Mouse (Mus musculus) bone marrow, adult 2 months (tissue): ENCODE results near the gene Myh10. TPM values are rescaled to one million over a fixed set of nuclear protein-coding genes. Genes with fewer than 3 reads are reported as not detected.

Experiments used
- H3K27ac ChIP-seq: fragments of 200-500 bp; 2 replicates; pipeline ENCODE4 v1.5.1; 2012; ENCODE audit warnings: low read depth, mild to moderate bottlenecking, control low read depth, inconsistent platforms, low read length; ENCODE audit not compliant: control insufficient read depth, poor library complexity, insufficient read depth
- H3K4me1 ChIP-seq: fragments of 200-500 bp; 2 replicates; pipeline ENCODE4 v1.6.1; 2011; ENCODE audit warnings: low read length; ENCODE audit not compliant: control insufficient read depth, insufficient read depth
- H3K4me3 ChIP-seq: fragments of 200-500 bp; replicated peaks from 2 replicates; pipeline ENCODE3; 2011; ENCODE audit warnings: mild to moderate bottlenecking, low read depth, low read length, control low read depth; ENCODE audit not compliant: control insufficient read depth
- CTCF ChIP-seq: fragments of 200-500 bp; IDR thresholded peaks from 2 replicates; pipeline ENCODE4 v1.5.1; 2011; ENCODE audit warnings: low read length, control low read depth; ENCODE audit not compliant: control insufficient read depth, insufficient read depth
- POLR2A ChIP-seq: fragments of 200-500 bp; IDR thresholded peaks from 2 replicates; pipeline ENCODE4 v1.6.1; 2011; ENCODE audit warnings: low read depth, mild to moderate bottlenecking, control low read depth, low read length, borderline replicate concordance; ENCODE audit not compliant: control insufficient read depth
- WGBS: fragments of 180-500 bp; shearing (Covaris S2); methylation state at CpG from one replicate; pipeline ENCODE4 v1.1.7; 2018; 5-methylcytosine and 5-hydroxymethylcytosine counted together
- polyA plus RNA-seq: library from polyadenylated mRNA; stranded (reverse); fragments of >200 nt; gene quantifications from 2 replicates; pipeline ENCODE4 v1.2.4, GENCODE M21; 2011; ENCODE audit warnings: low replicate concordance; ENCODE audit not compliant: missing spikeins, insufficient read depth, insufficient read length

Myh10 gene
- polyA plus RNA-seq, 1 experiment, result 26.7 TPM

DNA sequence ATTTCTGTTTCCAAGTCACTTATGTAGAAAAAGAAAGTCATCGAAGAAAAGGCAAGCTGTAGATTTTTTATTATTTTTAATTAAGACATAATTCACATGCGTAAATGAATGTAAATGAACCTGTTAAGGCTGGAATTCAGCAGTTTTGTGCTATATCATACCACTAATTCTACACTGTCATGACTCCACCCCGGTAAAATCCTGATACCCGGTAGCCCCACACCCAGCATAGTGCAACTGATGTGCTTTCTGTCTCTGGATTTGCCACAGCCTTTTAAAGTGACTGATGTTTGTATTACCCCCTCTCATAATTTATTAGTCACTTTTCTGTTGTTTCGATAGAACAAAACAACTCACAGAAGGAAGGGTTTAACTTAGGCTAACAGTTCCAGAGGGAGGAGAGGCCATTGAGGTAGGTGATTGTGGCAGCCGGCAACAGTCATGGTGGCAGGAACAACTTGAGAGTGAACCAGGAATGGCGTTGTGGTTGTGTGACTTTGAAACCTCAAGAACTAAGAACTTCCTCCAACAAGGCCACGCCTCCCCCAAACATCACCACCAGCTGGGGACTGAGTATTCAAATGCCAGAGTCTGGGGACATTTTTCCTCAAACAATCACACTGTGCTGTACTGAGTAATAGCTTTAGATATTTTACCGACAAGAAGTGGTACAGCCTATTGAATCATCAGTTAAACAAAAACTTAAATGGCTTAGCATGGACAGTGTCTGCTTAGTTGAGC is 78.6 kb downstream of the Myh10 start:
- no peak overlapping the region for H3K27ac ChIP-seq
- H3K4me3 ChIP-seq, result no peak overlapping the region
- peaks cover 2% of the 10 kb centered on the region for H3K4me1 ChIP-seq
- 60% methylated on average over 9 of the region's 9 CpGs for WGBS
- no peak for TF ChIP-seq CTCF
- TF ChIP-seq POLR2A, result no peak

DNA sequence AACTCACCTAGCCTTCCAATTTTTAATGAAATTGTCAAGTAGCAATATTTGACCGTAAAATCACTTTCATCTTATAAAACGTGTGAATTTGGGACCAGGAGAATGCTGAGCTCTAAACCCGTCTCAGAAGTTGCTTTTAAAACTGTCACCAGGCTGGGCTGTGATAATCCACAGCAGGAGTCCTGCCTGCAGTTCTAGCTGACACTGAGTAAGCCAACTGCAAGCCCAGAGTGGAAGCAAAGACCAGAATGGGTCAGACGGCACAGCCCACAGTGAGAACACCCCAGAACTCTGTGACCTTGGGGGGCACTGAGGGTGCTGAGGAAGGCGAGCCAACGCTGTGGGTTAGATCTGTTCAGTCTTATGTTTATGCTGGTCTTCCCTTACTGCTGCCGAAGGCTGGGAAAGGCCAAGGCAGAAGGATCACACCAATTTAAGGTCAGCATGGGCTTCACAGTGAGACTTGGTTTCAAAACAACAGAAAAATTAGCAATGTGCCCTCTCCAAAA is 84.8 kb downstream of the Myh10 start:
- TF ChIP-seq CTCF (no peak), POLR2A (no peak)
- Histone ChIP-seq H3K27ac (no peak overlapping the region), H3K4me1 (no peaks in the 10 kb centered on the region), H3K4me3 (no peak overlapping the region)
- 86% methylated on average over 7 of the region's 7 CpGs for WGBS

DNA sequence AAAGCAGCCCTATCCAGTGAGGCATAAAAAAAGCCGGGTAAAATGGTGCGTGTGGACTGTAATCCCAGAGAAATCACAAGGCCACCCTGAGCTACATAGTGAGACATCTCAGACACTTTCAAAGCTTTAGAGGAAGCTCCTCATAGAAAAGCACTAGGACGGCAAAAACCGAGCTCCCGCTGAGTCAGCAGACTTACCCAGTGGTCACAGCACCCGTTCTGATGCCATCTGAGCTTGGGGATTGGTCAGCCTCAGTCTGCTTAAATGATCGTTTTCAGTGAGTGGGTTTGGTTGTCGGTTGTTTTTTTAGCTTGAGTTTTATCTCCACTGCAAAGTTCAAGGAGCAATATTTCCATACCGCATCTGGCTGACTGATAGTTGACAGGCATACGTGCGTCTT is 86.6 kb downstream of the Myh10 start:
- no peak for TF ChIP-seq CTCF
- no peak for TF ChIP-seq POLR2A
- WGBS, result 79% methylated on average over 11 of the region's 11 CpGs
- Histone ChIP-seq H3K27ac (no peak overlapping the region), H3K4me1 (peaks cover 2% of the 10 kb centered on the region; the same call in 1 of the 2 replicates), H3K4me3 (no peak overlapping the region)

DNA sequence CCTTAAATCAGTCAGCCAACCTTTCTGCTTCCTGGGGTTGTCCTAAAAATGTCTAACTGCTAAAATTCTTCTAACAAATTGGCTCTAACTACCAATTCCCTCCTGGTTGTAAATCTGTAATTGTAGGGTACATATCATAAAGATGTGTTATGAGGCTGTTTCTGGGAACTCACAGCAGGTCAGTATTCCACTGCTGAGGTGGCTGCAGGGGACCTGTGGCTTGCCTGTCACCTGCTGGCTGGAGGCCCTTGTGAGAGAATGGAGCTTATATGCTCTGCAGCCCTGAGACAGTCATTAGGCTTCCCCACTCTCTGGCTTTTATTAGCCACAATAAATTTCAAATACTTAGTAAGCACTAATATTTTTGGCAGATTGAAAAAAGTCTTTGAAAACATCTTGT is 87.5 kb downstream of the Myh10 start:
- no peak overlapping the region for H3K4me3 ChIP-seq
- H3K27ac ChIP-seq, result no peak overlapping the region
- TF ChIP-seq CTCF (no peak), POLR2A (no peak)
- peaks cover 2% of the 10 kb centered on the region; the same call in 1 of the 2 replicates for H3K4me1 ChIP-seq

DNA sequence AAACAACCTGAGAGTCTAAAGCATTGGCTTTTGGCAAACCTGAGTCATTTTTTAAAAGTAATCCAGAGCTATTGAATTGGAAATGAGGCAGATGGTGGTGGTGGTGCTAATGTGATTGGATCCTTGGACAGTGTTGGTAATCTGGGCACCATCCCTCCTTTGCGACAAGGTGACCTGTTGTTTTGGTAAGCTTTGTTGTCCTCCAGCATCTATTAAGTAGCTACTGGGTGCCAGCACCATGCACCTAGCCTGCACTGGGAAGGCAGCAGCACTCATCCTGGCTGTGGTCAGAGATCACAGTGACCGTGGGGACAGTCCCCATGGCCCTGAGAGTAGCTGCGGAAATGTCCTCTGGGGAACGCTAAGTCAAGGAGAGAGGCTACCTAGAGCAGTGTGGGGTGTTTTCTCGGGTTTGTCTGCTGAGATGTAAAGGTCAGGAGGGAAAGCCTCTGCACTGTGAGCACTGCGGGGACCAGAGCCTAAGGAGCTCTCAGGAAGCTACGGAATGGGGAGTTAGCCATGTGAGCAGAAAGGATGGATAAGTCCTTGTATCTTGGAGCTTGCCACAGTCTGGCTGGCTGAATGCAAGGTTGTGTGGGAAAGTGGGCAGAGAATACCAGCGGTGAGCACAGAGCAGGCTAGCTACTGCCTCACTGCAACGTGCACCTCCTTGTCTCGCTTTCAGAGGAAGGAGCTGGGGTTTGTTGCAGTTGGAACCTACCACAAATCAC is 88.5 kb downstream of the Myh10 start:
- TF ChIP-seq CTCF (no peak), POLR2A (no peak)
- no peak overlapping the region for H3K27ac ChIP-seq
- no peak overlapping the region for H3K4me3 ChIP-seq
- WGBS, result 88% methylated on average over 10 of the region's 10 CpGs
- peaks cover 2% of the 10 kb centered on the region; the same call in 1 of the 2 replicates for H3K4me1 ChIP-seq

DNA sequence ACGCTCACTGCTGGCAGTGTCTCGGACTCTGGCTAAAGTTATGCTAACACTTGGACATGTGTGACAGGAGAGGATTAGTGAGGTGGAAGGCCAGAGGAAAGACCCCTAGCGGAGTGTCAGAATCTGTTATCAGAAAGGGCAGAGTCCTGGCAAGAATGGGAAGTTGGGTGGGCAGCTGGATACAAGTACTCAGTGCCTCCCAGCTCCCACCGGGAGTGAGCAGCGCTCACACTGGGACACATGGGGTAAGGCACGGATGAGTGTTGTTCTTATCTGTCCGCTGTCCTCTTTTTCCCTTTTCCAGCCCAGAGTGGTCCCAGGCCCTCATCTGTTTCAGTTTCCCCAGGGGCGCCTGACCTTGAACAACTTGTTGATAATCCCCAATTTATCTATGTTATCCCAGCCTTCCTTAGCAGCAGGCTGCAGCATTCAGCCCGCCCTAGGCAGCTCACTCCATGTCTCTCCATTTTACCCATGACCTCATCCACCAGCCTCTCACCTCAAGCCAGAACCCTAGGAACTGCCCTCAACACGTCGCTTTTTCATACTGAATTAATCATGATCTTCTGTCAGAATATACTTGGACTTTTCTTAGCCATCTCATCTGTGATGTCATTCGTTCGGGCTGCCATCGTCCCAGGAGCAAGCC is 89.2 kb downstream of the Myh10 start:
- Histone ChIP-seq H3K27ac (no peak overlapping the region), H3K4me3 (no peak overlapping the region), H3K4me1 (peaks cover 2% of the 10 kb centered on the region; the same call in 1 of the 2 replicates)
- TF ChIP-seq POLR2A (no peak), CTCF (no peak)
- 83% methylated on average over 14 of the region's 14 CpGs for WGBS

DNA sequence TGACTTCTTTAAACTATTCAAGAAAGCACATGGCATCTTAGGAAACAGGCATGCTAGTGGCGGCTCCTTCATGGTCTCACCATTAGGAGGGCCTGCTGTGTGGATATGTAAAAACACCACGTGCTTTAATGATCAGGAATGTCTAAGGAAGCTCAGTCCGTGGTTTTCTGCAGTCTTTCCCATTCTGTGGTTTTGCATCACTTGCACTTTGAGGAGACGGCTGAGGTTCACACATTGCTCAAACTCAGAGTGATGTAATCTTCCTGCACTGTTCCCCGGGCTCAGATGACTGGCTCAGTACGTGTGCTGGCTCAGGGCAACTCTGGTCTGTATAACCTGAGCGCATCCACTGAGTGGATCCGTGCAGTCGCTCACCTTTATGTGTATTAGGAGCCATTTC is 91.0 kb downstream of the Myh10 start:
- no peak overlapping the region for H3K27ac ChIP-seq
- peaks cover 2% of the 10 kb centered on the region; the same call in 1 of the 2 replicates for H3K4me1 ChIP-seq
- no peak overlapping the region for H3K4me3 ChIP-seq
- 37% methylated on average over 9 of the region's 9 CpGs for WGBS
- TF ChIP-seq CTCF, result no peak

DNA sequence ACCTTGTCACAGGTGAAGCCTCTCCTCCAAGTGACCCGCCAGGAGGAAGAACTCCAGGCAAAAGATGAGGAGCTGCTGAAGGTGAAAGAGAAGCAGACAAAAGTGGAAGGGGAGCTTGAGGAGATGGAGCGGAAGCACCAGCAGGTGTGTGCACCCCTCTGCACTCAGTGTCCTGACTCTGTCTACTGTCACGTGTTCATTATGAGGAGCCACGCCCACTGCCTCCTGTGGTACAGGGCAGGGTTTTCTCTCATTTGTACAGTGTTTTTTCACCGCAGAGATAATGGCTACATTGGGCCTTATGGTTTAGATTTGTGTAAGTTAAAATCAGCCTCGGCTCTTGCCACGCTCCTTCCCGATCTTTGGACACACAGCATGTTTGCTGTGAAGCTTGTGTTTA is 94.5 kb downstream of the Myh10 start:
- WGBS, result 74% methylated on average over 8 of the region's 8 CpGs
- TF ChIP-seq CTCF (no peak), POLR2A (no peak)
- peaks cover 2% of the 10 kb centered on the region; the same call in 1 of the 2 replicates for H3K4me1 ChIP-seq

More for the DNA sequence above, 94.5 kb downstream of the Myh10 start:
- Histone ChIP-seq H3K4me3 (no peak overlapping the region), H3K27ac (no peak overlapping the region)
